Mouse (Mus musculus) stomach, postnatal 0 days (tissue): Measurements from ENCODE around the gene Ehbp1.

ENCODE experiments used
- CTCF ChIP-seq: IDR thresholded peaks from 2 replicates; pipeline ENCODE4 v1.5.1; 2016; ENCODE audit warnings: antibody characterized with exemption, low read depth, mild to moderate bottlenecking, moderate library complexity
- EP300 ChIP-seq: optimal IDR thresholded peaks from 2 replicates; pipeline ENCODE3; 2016; ENCODE audit warnings: antibody characterized with exemption

- TF ChIP-seq EP300 (no peak), CTCF (no peak)
These were observed 349.1 kb downstream of the Ehbp1 start for GRCm38 (mm10) chr11:21992761-21993596.
